Comparison of ENCODE assay signal across 8 mouse cellular contexts in the genomic region with DNA sequence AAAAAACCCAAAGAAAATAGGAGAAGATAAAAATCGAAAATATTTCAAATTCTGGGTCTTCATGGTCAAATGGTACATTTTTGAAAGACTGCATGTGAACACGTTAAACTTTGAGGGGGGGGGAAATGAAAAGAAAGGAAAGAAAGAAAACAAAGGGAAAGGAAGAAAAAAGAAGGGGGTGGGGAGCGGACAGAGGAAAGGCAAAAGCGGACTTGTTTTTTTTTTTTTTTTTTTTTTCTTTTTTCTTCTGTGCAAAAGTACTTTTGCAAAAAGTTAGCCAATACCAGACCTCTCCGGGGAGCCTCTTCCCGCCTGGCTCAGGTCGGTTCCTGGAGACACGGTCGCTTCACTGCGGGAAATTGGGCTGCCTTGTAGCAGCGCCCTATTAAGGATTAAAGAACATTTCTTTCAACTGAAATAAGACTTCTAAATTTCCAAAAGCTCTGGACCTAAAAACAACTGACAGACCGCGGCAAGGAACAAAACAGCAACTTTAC. TPM values are rescaled to one million over a fixed set of nuclear protein-coding genes. Genes with fewer than 3 reads are reported as not detected.
DNase-seq lines count a peak whose midpoint lies in the region; ATAC-seq and TF ChIP-seq lines count a peak whose summit lies in the region.

No protein-coding gene starts in this region.

- H3K9me3 ChIP-seq in forebrain, embryonic 12.5 days: no peaks in the 10 kb centered on the region
- no peaks in the 10 kb centered on the region for H3K9me3 ChIP-seq in liver, embryonic 12.5 days (replicated peaks)
- no peaks in the 10 kb centered on the region for H3K9me3 ChIP-seq in stomach, embryonic 16.5 days (replicated peaks; ENCODE audit: control insufficient read depth, low read length)

- H3K27me3 ChIP-seq in testis, adult 2 months (ENCODE audit: control insufficient read depth, insufficient read depth, low read length): no peaks in the 10 kb centered on the region
- no peaks in the 10 kb centered on the region for H3K27me3 ChIP-seq in forebrain, embryonic 12.5 days
- no peaks in the 10 kb centered on the region for H3K27me3 ChIP-seq in liver, embryonic 12.5 days (replicated peaks)
- H3K27me3 ChIP-seq in stomach, embryonic 16.5 days (ENCODE audit: control insufficient read depth, insufficient read depth, low read length): no peaks in the 10 kb centered on the region

- WGBS in forebrain, embryonic 12.5 days: under 1% methylated on average over 13 of the region's 13 CpGs
- WGBS in liver, embryonic 12.5 days (ENCODE audit: insufficient replicate concordance): 1% methylated on average over 13 of the region's 13 CpGs
- under 1% methylated on average over 13 of the region's 13 CpGs for WGBS in stomach, embryonic 16.5 days

- H3K27ac ChIP-seq in testis, adult 2 months (ENCODE audit: control insufficient read depth, insufficient read depth, low read depth, low read length): no peak overlapping the region; the same call in 1 of the 2 replicates
- no peak overlapping the region for H3K27ac ChIP-seq in forebrain, embryonic 12.5 days
- peak overlapping the region; percentile 87 for H3K27ac ChIP-seq in liver, embryonic 12.5 days
- H3K27ac ChIP-seq in stomach, embryonic 16.5 days (ENCODE audit: low read length): peak overlapping the region; percentile 95

- TF ChIP-seq POLR2A in testis, adult 2 months (IDR thresholded peaks at IDR 0.05; ENCODE audit: control insufficient read depth, low read depth, low read length): no peak

- no peak for DNase-seq in testis, postnatal 10 days (ENCODE audit: low spot score)
- DNase-seq in B cell, adult 2 months: no peak
- DNase-seq in cerebellum, postnatal 10 days: no peak
- DNase-seq in adipocyte (ENCODE audit: low spot score): no peak

- no peak overlapping the region for H3K9ac ChIP-seq in forebrain, embryonic 12.5 days
- peak overlapping the region; percentile 81 for H3K9ac ChIP-seq in liver, embryonic 12.5 days
- H3K9ac ChIP-seq in stomach, embryonic 16.5 days (ENCODE audit: low read length): peak overlapping the region; percentile 82

- peak overlapping the region; percentile 60 for H3K4me2 ChIP-seq in forebrain, embryonic 12.5 days
- H3K4me2 ChIP-seq in liver, embryonic 12.5 days: peak overlapping the region; percentile 79
- H3K4me2 ChIP-seq in stomach, embryonic 16.5 days (ENCODE audit: low read depth, low read length): peak overlapping the region; percentile 64

- no peaks in the 10 kb centered on the region for H3K36me3 ChIP-seq in testis, adult 2 months (ENCODE audit: control insufficient read depth, insufficient read depth, low read length)
- no peaks in the 10 kb centered on the region for H3K36me3 ChIP-seq in forebrain, embryonic 12.5 days (replicated peaks)
- no peaks in the 10 kb centered on the region for H3K36me3 ChIP-seq in liver, embryonic 12.5 days
- no peaks in the 10 kb centered on the region for H3K36me3 ChIP-seq in stomach, embryonic 16.5 days (ENCODE audit: control insufficient read depth, insufficient read depth, low read length)

- H3K4me3 ChIP-seq in testis, adult 2 months (ENCODE audit: control insufficient read depth, low read depth, low read length): peak overlapping the region; percentile 75
- peak overlapping the region; percentile 67 for H3K4me3 ChIP-seq in forebrain, embryonic 12.5 days (replicated peaks)
- peak overlapping the region; percentile 82 for H3K4me3 ChIP-seq in liver, embryonic 12.5 days
- peak overlapping the region; percentile 87 for H3K4me3 ChIP-seq in stomach, embryonic 16.5 days (replicated peaks; ENCODE audit: low read length)

- peaks cover 2% of the 10 kb centered on the region for H3K4me1 ChIP-seq in testis, adult 2 months (ENCODE audit: control insufficient read depth, insufficient read depth, low read length)
- peaks cover 8% of the 10 kb centered on the region for H3K4me1 ChIP-seq in forebrain, embryonic 12.5 days
- peaks cover 20% of the 10 kb centered on the region for H3K4me1 ChIP-seq in liver, embryonic 12.5 days
- H3K4me1 ChIP-seq in stomach, embryonic 16.5 days (ENCODE audit: control insufficient read depth, insufficient read depth, low read length): peaks cover 5% of the 10 kb centered on the region

- TF ChIP-seq CTCF in testis, adult 2 months (IDR thresholded peaks at IDR 0.05; ENCODE audit: control insufficient read depth, insufficient read depth, insufficient replicate concordance, low read depth, low read length): no peak

- ATAC-seq in forebrain, embryonic 12.5 days (ENCODE audit: low FRiP score): peak; percentile 50
- no peak for ATAC-seq in liver, embryonic 12.5 days
- ATAC-seq in stomach, embryonic 16.5 days (ENCODE audit: insufficient read depth, low FRiP score): peak; percentile 48

RNA-seq across cellular contexts. Expression of gene Stx11, which starts 42.0 kb away (rescaled TPM):
- polyA plus RNA-seq in testis, adult 2 months (2012; rRNA removed): 0.20 and 0.23 TPM in 2 replicates
- polyA plus RNA-seq in forebrain, embryonic 12.5 days (2016; fragmentation: Nextera tagmentation; extraction: Ambion mirVana): 1.5 and 2.0 TPM in 2 replicates
- 15.1 and 16.6 TPM in 2 replicates for polyA plus RNA-seq in liver, embryonic 12.5 days (2016; fragmentation: Nextera tagmentation; extraction: Ambion mirVana)
- polyA plus RNA-seq in stomach, embryonic 16.5 days (2015; fragmentation: Nextera tagmentation; extraction: Ambion mirVana): 7.0 and 9.3 TPM in 2 replicates

RNA-seq across cellular contexts. Expression of gene Utrn, which starts 53.0 kb away (rescaled TPM):
- 4.8 and 5.7 TPM in 2 replicates for polyA plus RNA-seq in testis, adult 2 months (2012; rRNA removed)
- polyA plus RNA-seq in forebrain, embryonic 12.5 days (2016; fragmentation: Nextera tagmentation; extraction: Ambion mirVana): 30.2 and 34.3 TPM in 2 replicates
- polyA plus RNA-seq in liver, embryonic 12.5 days (2016; fragmentation: Nextera tagmentation; extraction: Ambion mirVana): 14.9 and 15.3 TPM in 2 replicates
- 68.4 and 72.0 TPM in 2 replicates for polyA plus RNA-seq in stomach, embryonic 16.5 days (2015; fragmentation: Nextera tagmentation; extraction: Ambion mirVana)

Comparison
In these comparisons a context has a peak if more than half of its experiments do, and no peak if none do; other contexts are left out.
1. H3K27ac ChIP-seq: peak in liver, embryonic 12.5 days (single experiment) and stomach, embryonic 16.5 days (single experiment); none in testis, adult 2 months (single experiment) and forebrain, embryonic 12.5 days (single experiment).
2. Peak in every context shown above with its lines, with median percentiles within 50 percentile points of each other: H3K4me3 ChIP-seq and H3K4me2 ChIP-seq.